Mouse (Mus musculus) liver, embryonic 11.5 days (tissue): ENCODE measurements around the gene Epdr1. TPM values are rescaled to one million over a fixed set of nuclear protein-coding genes. Genes with fewer than 3 reads are reported as not detected.

ENCODE experiments used
- ATAC-seq: fragments of 200-750 bp; cut with Nextera tagmentation; replicated peaks from 2 replicates; pipeline ENCODE4 v1.8.0; 2017; ENCODE audit warnings: moderate number of reproducible peaks, mild to moderate bottlenecking, moderate TSS enrichment, moderate library complexity; ENCODE audit not compliant: low FRiP score
- DNase-seq: peaks from one replicate; pipeline ENCODE4 v3.0.0-alpha.2; 2017; ENCODE audit warnings: low spot score
- H3K27ac ChIP-seq: fragments of 300-500 bp; sonication (generic); 2 replicates; pipeline ENCODE4 v1.5.1; 2014; ENCODE audit warnings: mild to moderate bottlenecking, low read depth, low read length, control low read depth
- H3K27me3 ChIP-seq: fragments of 300-500 bp; sonication (generic); replicated peaks from 2 replicates; pipeline ENCODE4 v1.6.1; 2014; ENCODE audit warnings: low read length, mixed read lengths; ENCODE audit not compliant: control insufficient read depth, insufficient read depth
- H3K36me3 ChIP-seq: fragments of 300-500 bp; sonication (generic); 2 replicates; pipeline ENCODE4 v1.6.1; 2014; ENCODE audit warnings: mild to moderate bottlenecking, low read length, moderate library complexity, mixed read lengths; ENCODE audit not compliant: control insufficient read depth, insufficient read depth
- H3K4me1 ChIP-seq: fragments of 300-500 bp; sonication (generic); replicated peaks from 2 replicates; pipeline ENCODE4 v1.6.1; 2014; ENCODE audit warnings: low read length, mixed read lengths; ENCODE audit not compliant: control insufficient read depth, insufficient read depth
- H3K4me2 ChIP-seq: fragments of 300-500 bp; sonication (generic); 2 replicates; pipeline ENCODE4 v1.6.1; 2014; ENCODE audit warnings: mild to moderate bottlenecking, control low read depth, moderate library complexity
- H3K4me3 ChIP-seq: fragments of 300-500 bp; sonication (generic); 2 replicates; pipeline ENCODE4 v1.5.1; 2014; ENCODE audit warnings: low read depth, low read length, control low read depth
- H3K9ac ChIP-seq: fragments of 300-500 bp; sonication (generic); 2 replicates; pipeline ENCODE4 v1.6.1; 2014; ENCODE audit warnings: low read depth, low read length, control low read depth
- H3K9me3 ChIP-seq: fragments of 300-500 bp; sonication (generic); 2 replicates; pipeline ENCODE4 v1.6.1; 2016; ENCODE audit warnings: low read length, inconsistent platforms, mixed read lengths; ENCODE audit not compliant: control insufficient read depth
- WGBS: fragments of 180-500 bp; shearing (Covaris S2); extraction: QIAGEN DNeasy Blood & Tissue Kit; methylation state at CpG from one replicate; pipeline ENCODE4 v1.1.7; 2014; 5-methylcytosine and 5-hydroxymethylcytosine counted together
- polyA plus RNA-seq: library from polyadenylated mRNA; unstranded; fragments of >200 nt; fragmentation: Nextera tagmentation; extraction: Ambion mirVana; gene quantifications from 2 replicates; pipeline ENCODE4 v1.2.1, GENCODE M21; 2014

Gene Epdr1
- polyA plus RNA-seq, 1 experiment from 2014 or later: 22.5 TPM

GRCm38 (mm10) chr13:19613426-19613825 is 6.3 kb downstream of the Epdr1 start:
- Histone ChIP-seq H3K4me1 (no peaks in the 10 kb centered on the region), H3K27me3 (no peaks in the 10 kb centered on the region), H3K4me3 (no peak overlapping the region), H3K9me3 (no peaks in the 10 kb centered on the region), H3K36me3 (no peaks in the 10 kb centered on the region), H3K9ac (no peak overlapping the region), H3K27ac (no peak overlapping the region), H3K4me2 (no peak overlapping the region)
- ATAC-seq (no peak), DNase-seq (no peak)
- 91% methylated on average over 1 of the region's 1 CpGs for WGBS

GRCm38 (mm10) chr13:19612963-19613362 is 6.8 kb downstream of the Epdr1 start:
- Histone ChIP-seq H3K9ac (no peak overlapping the region), H3K4me3 (no peak overlapping the region), H3K4me2 (no peak overlapping the region), H3K9me3 (no peaks in the 10 kb centered on the region), H3K4me1 (no peaks in the 10 kb centered on the region), H3K27me3 (no peaks in the 10 kb centered on the region), H3K36me3 (no peaks in the 10 kb centered on the region), H3K27ac (no peak overlapping the region)
- WGBS: 80% methylated on average over 3 of the region's 3 CpGs
- DNase-seq (no peak), ATAC-seq (no peak)

GRCm38 (mm10) chr13:19612348-19612747 is 7.4 kb downstream of the Epdr1 start:
- H3K27ac ChIP-seq: no peak overlapping the region
- H3K9ac ChIP-seq: no peak overlapping the region
- 74% methylated on average over 1 of the region's 1 CpGs for WGBS
- no peak overlapping the region for H3K4me2 ChIP-seq
- DNase-seq (no peak), ATAC-seq (no peak)
- no peaks in the 10 kb centered on the region for H3K27me3 ChIP-seq
- no peaks in the 10 kb centered on the region for H3K36me3 ChIP-seq
- no peaks in the 10 kb centered on the region for H3K4me1 ChIP-seq
- no peaks in the 10 kb centered on the region for H3K9me3 ChIP-seq
- no peak overlapping the region for H3K4me3 ChIP-seq

- Histone ChIP-seq H3K36me3 (no peaks in the 10 kb centered on the region), H3K4me3 (no peak overlapping the region), H3K27me3 (no peaks in the 10 kb centered on the region), H3K27ac (no peak overlapping the region), H3K9ac (no peak overlapping the region), H3K4me2 (no peak overlapping the region), H3K9me3 (no peaks in the 10 kb centered on the region), H3K4me1 (no peaks in the 10 kb centered on the region)
- DNase-seq (no peak), ATAC-seq (peak; percentile 36)
These were observed 11.6 kb downstream of the Epdr1 start for GRCm38 (mm10) chr13:19608120-19608519.

GRCm38 (mm10) chr13:19604916-19605315 is 14.8 kb downstream of the Epdr1 start:
- Histone ChIP-seq H3K36me3 (no peaks in the 10 kb centered on the region), H3K4me3 (no peak overlapping the region), H3K27ac (no peak overlapping the region), H3K4me2 (no peak overlapping the region), H3K9ac (no peak overlapping the region), H3K27me3 (no peaks in the 10 kb centered on the region), H3K9me3 (no peaks in the 10 kb centered on the region), H3K4me1 (no peaks in the 10 kb centered on the region)
- no peak for DNase-seq
- ATAC-seq: peak; percentile 79; the same call in 1 of the 2 replicates

- Histone ChIP-seq H3K4me1 (no peaks in the 10 kb centered on the region), H3K9me3 (no peaks in the 10 kb centered on the region), H3K4me3 (no peak overlapping the region), H3K27ac (no peak overlapping the region), H3K36me3 (no peaks in the 10 kb centered on the region), H3K9ac (no peak overlapping the region), H3K4me2 (no peak overlapping the region), H3K27me3 (no peaks in the 10 kb centered on the region)
- DNase-seq: no peak
- 73% methylated on average over 1 of the region's 1 CpGs for WGBS
- ATAC-seq: no peak
These were observed 16.0 kb downstream of the Epdr1 start for GRCm38 (mm10) chr13:19603719-19604118.

- DNase-seq (no peak), ATAC-seq (no peak)
- Histone ChIP-seq H3K27ac (no peak overlapping the region), H3K27me3 (no peaks in the 10 kb centered on the region), H3K9ac (no peak overlapping the region), H3K4me2 (no peak overlapping the region), H3K4me3 (no peak overlapping the region), H3K4me1 (no peaks in the 10 kb centered on the region), H3K9me3 (no peaks in the 10 kb centered on the region), H3K36me3 (no peaks in the 10 kb centered on the region)
- WGBS: 82% methylated on average over 1 of the region's 1 CpGs
These were observed 17.2 kb downstream of the Epdr1 start for GRCm38 (mm10) chr13:19602531-19602930.

- 78% methylated on average over 6 of the region's 6 CpGs for WGBS
- Histone ChIP-seq H3K27ac (no peak overlapping the region), H3K4me2 (no peak overlapping the region), H3K9ac (no peak overlapping the region), H3K9me3 (no peaks in the 10 kb centered on the region), H3K36me3 (no peaks in the 10 kb centered on the region), H3K4me3 (no peak overlapping the region), H3K27me3 (no peaks in the 10 kb centered on the region), H3K4me1 (no peaks in the 10 kb centered on the region)
- ATAC-seq: no peak
- no peak for DNase-seq
These were observed 20.5 kb downstream of the Epdr1 start for GRCm38 (mm10) chr13:19599242-19599641.

- 79% methylated on average over 1 of the region's 1 CpGs for WGBS
- no peak for ATAC-seq
These were observed 24.6 kb downstream of the Epdr1 start for GRCm38 (mm10) chr13:19595141-19595540.

More at GRCm38 (mm10) chr13:19595141-19595540, 24.6 kb downstream of the Epdr1 start:
- H3K9ac ChIP-seq: no peak overlapping the region
- no peaks in the 10 kb centered on the region for H3K4me1 ChIP-seq
- no peak overlapping the region for H3K4me3 ChIP-seq
- no peak overlapping the region for H3K4me2 ChIP-seq
- no peaks in the 10 kb centered on the region for H3K9me3 ChIP-seq
- H3K27me3 ChIP-seq: no peaks in the 10 kb centered on the region
- H3K27ac ChIP-seq: no peak overlapping the region
- H3K36me3 ChIP-seq: no peaks in the 10 kb centered on the region
- no peak for DNase-seq
